Mouse (Mus musculus): ENCODE measurements around the gene Best2.

The Best2 gene

GRCm38 (mm10) chr8:84967532-84968304 lies 46.6 kb downstream of the Best2 start:
- no peak for DNase-seq (ENCODE audit: low read depth, low spot score)

- DNase-seq (ENCODE audit: low read depth, low spot score): no peak
Observed at GRCm38 (mm10) chr8:84966603-84967002, 47.7 kb downstream of the Best2 start.

- no peak for DNase-seq (ENCODE audit: low read depth, low spot score)
Observed at GRCm38 (mm10) chr8:84965731-84966291, 48.5 kb downstream of the Best2 start.

- DNase-seq (ENCODE audit: low read depth, low spot score): no peak
Observed at GRCm38 (mm10) chr8:84963952-84964351, 50.4 kb downstream of the Best2 start.

GRCm38 (mm10) chr8:84959811-84960210 lies 54.5 kb downstream of the Best2 start:
- no peak for DNase-seq (ENCODE audit: low read depth, low spot score)
